Mouse (Mus musculus) megakaryocyte, adult 5-6 weeks (primary cell): Measurements from ENCODE around the gene Prdm4. TPM values are rescaled to one million over a fixed set of nuclear protein-coding genes. Genes with fewer than 3 reads are reported as not detected.

ENCODE experiments used
- ATAC-seq: 2 replicates; pipeline ENCODE4 v1.8.0; 2016; ENCODE audit warnings: mild to moderate bottlenecking, inconsistent platforms; ENCODE audit not compliant: poor library complexity, severe bottlenecking
- total RNA-seq, 2 experiments: library from RNA; stranded (forward) in 1 of 2; stranded (reverse) in 1 of 2; fragments of 153-499, 151-499 nt in 1 of 2; fragments of 221-1000, 200-1000 nt in 1 of 2; gene quantifications; 2 replicates each; pipeline versions ENCODE4 v1.2.3 to v1.2.4; 2015 to 2017

Gene Prdm4
- total RNA-seq, 2 experiments from 2014 or later: 19.7 to 24.2 TPM

- peak; percentile 17; the same call in 1 of the 2 replicates for ATAC-seq
Measured at GRCm38 (mm10) chr10:85872479-85872773, 44.5 kb downstream of the Prdm4 start.

- peak; percentile 78 for ATAC-seq
Measured at GRCm38 (mm10) chr10:85871698-85872478, 45.1 kb downstream of the Prdm4 start.

GRCm38 (mm10) chr10:85846105-85846862 is 70.7 kb downstream of the Prdm4 start:
- ATAC-seq: no peak

Other genes with a start within 250 kb of the Prdm4 start
- 27.6 and 30.9 TPM in 2 replicates for gene Pwp1, start 87.6 kb downstream of the Prdm4 start, total RNA-seq (2015)
- gene Pwp1, start 87.6 kb downstream of the Prdm4 start, total RNA-seq (2017): 27.5 and 32.2 TPM in 2 replicates
- gene Ascl4, start 10.5 kb upstream of the Prdm4 start, total RNA-seq (2015): not detected in 2 replicates
- gene Ascl4, start 10.5 kb upstream of the Prdm4 start, total RNA-seq (2017): not detected in 2 replicates
- 34.3 and 38.8 TPM in 2 replicates for gene Rtcb, start 40.7 kb upstream of the Prdm4 start, total RNA-seq (2015)
- 79.5 and 91.3 TPM in 2 replicates for gene Rtcb, start 40.7 kb upstream of the Prdm4 start, total RNA-seq (2017)
- gene Bpifc, start 94.8 kb upstream of the Prdm4 start, total RNA-seq (2015): 0.13 TPM in 1 of 2 replicates, not detected in the other
- 0.07 TPM in 1 of 2 replicates, not detected in the other for gene Bpifc, start 94.8 kb upstream of the Prdm4 start, total RNA-seq (2017)
- gene Fbxo7, start 104.8 kb upstream of the Prdm4 start, total RNA-seq (2015): 17.5 and 18.8 TPM in 2 replicates
- 11.1 and 12.0 TPM in 2 replicates for gene Fbxo7, start 104.8 kb upstream of the Prdm4 start, total RNA-seq (2017)